In the genomic region with DNA sequence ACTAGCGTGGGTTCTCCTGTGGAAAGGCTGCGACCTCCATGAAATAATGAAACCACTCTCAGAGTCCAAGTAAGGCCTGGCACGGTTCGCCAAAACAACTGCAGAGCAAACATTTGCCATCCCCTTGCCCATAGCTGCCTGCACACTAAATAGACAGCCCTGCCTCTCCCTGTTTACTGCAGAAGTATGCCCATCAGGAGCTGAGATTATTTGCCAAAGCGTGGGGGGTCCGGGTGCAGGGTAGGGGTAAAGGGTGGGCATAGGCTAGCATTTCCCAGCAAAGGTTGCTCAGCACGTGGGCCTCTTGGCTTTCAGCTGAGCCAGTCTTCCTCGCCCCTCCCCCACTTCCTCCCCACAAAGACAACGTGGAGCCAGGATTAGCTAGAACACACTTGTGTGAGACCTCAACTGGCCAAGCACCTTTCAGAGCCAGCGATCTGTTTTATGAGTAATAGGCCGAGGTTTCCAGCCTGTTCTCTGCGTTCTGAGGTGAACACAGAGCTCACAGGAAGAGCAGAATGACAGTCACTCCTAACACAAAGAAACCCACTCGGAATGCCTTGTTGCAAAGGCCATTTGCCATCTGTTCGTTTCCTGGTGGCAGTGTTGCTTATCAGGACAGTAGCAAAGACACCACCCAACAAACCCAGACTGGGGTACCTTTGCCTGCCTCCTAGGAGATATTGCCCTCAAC, we compare ENCODE assay signal across 9 mouse cellular contexts. TPM values are rescaled to one million over a fixed set of nuclear protein-coding genes. Genes with fewer than 3 reads are reported as not detected.
DNase-seq lines count a peak whose midpoint lies in the region; ATAC-seq and TF ChIP-seq lines count a peak whose summit lies in the region.
"Had no signal": no experiment of that assay in that cellular context is flagged by ENCODE, and none has a peak within 500 bp of the region (broad histone marks: within the 10 kb centered on the region; RNA-seq: fewer than 3 reads in every experiment).

No protein-coding gene starts in this region.

- H3K9ac ChIP-seq in intestine, embryonic 14.5 days (ENCODE audit: low read length) = 0 out of 2 replicates have a peak overlapping the region, but pooled peaks have one; percentile 20
- H3K9ac ChIP-seq: embryonic facial prominence, embryonic 15.5 days had no signal

- H3K4me3 ChIP-seq in cortical plate, adult 2 months (ENCODE audit: insufficient read depth, low read length) = no peak overlapping the region
- H3K4me3 ChIP-seq in intestine, embryonic 14.5 days (ENCODE audit: low read depth, low read length) = no peak overlapping the region
- peak overlapping the region; percentile 5; the same call in 1 of the 2 replicates for H3K4me3 ChIP-seq in limb, embryonic 10.5 days
- H3K4me3 ChIP-seq: embryonic facial prominence, embryonic 15.5 days had no signal

- peak overlapping the region; percentile 20; the same call in 1 of the 2 replicates for H3K4me2 ChIP-seq in intestine, embryonic 14.5 days (ENCODE audit: low read length)
- H3K4me2 ChIP-seq: embryonic facial prominence, embryonic 15.5 days had no signal

- no peaks in the 10 kb centered on the region for H3K36me3 ChIP-seq in intestine, embryonic 14.5 days (ENCODE audit: control insufficient read depth, insufficient read depth, low read length)
- H3K36me3 ChIP-seq in limb, embryonic 10.5 days = no peaks in the 10 kb centered on the region
- H3K36me3 ChIP-seq: embryonic facial prominence, embryonic 15.5 days had no signal

- H3K4me1 ChIP-seq in cortical plate, adult 2 months (ENCODE audit: control insufficient read depth, insufficient read depth, low read length) = no peaks in the 10 kb centered on the region; the same call in 1 of the 2 replicates
- peaks cover 17% of the 10 kb centered on the region for H3K4me1 ChIP-seq in intestine, embryonic 14.5 days (replicated peaks; ENCODE audit: control insufficient read depth, insufficient read depth, low read length)
- H3K4me1 ChIP-seq in limb, embryonic 10.5 days = peaks cover 32% of the 10 kb centered on the region

- H3K27ac ChIP-seq in cortical plate, adult 2 months (ENCODE audit: insufficient read depth, low read length) = peak overlapping the region; percentile 28
- H3K27ac ChIP-seq in intestine, embryonic 14.5 days (ENCODE audit: low read depth) = peak overlapping the region; percentile 83
- H3K27ac ChIP-seq in limb, embryonic 10.5 days = peak overlapping the region; percentile 88
- H3K27ac ChIP-seq: embryonic facial prominence, embryonic 15.5 days had no signal

- peak; percentile 47 for ATAC-seq in intestine, embryonic 14.5 days (replicated peaks; ENCODE audit: low FRiP score, low TSS enrichment, low read depth)
- peak; percentile 90 for ATAC-seq in megakaryocyte-erythroid progenitor cell, adult 5-6 weeks (replicated peaks; ENCODE audit: low FRiP score, low TSS enrichment, poor library complexity, severe bottlenecking)

- H3K9me3 ChIP-seq in intestine, embryonic 14.5 days (ENCODE audit: control insufficient read depth, low read length) = no peaks in the 10 kb centered on the region
- H3K9me3 ChIP-seq in limb, embryonic 10.5 days (replicated peaks) = no peaks in the 10 kb centered on the region
- H3K9me3 ChIP-seq: embryonic facial prominence, embryonic 15.5 days had no signal

- intact Hi-C loops in gastrocnemius, postnatal 36 days (cut with DNase I) = loop anchor here (5.0 kb wide), 1 partner anchor 62 kb away; no protein-coding TSS in a partner anchor

- H3K27me3 ChIP-seq in intestine, embryonic 14.5 days (replicated peaks; ENCODE audit: control insufficient read depth, insufficient read depth, low read length) = no peaks in the 10 kb centered on the region
- H3K27me3 ChIP-seq in limb, embryonic 10.5 days (ENCODE audit: low read depth, poor library complexity, severe bottlenecking) = peaks cover 5% of the 10 kb centered on the region; the same call in 1 of the 2 replicates
- H3K27me3 ChIP-seq: embryonic facial prominence, embryonic 15.5 days had no signal

- TF ChIP-seq CTCF in cortical plate, adult 2 months (IDR thresholded peaks at IDR 0.05; ENCODE audit: extremely low read depth, insufficient read depth, low read length) = no peak

- WGBS in intestine, embryonic 14.5 days = 46% methylated on average over 14 of the region's 14 CpGs
- 51% methylated on average over 14 of the region's 14 CpGs for WGBS in limb, embryonic 10.5 days

- peak; percentile 74 for DNase-seq in adrenal gland, postnatal 10 days
- peak; percentile 71 to 73 for DNase-seq in gastrocnemius, postnatal 36 days
- DNase-seq in intestine, embryonic 14.5 days (ENCODE audit: low spot score) = peak; percentile 71
- DNase-seq in limb, embryonic 10.5 days (ENCODE audit: low spot score) = peak; percentile 70
- peak; percentile 74 for DNase-seq in skeletal muscle tissue, adult 2 months (ENCODE audit: low read depth, low spot score)
- no peak for DNase-seq in MN1 (ENCODE audit: low spot score)

- no peak for TF ChIP-seq POLR2A in cortical plate, adult 2 months (IDR thresholded peaks at IDR 0.05; ENCODE audit: extremely low read depth, insufficient read depth, low read length)

RNA-seq across cellular contexts. Expression of a gene that starts 55.6 kb away (rescaled TPM):
- 10 to 100 TPM; 15.7 to 17.4 TPM for total RNA-seq in adrenal gland, postnatal 10 days (2021)
- 7.8 and 8.0 TPM in 2 replicates for polyA plus RNA-seq in cortical plate, adult 2 months (2012; rRNA removed)
- total RNA-seq in gastrocnemius, postnatal 36 days (2021) = 10 to 100 TPM; 61.9 to 66.6 TPM
- polyA plus RNA-seq in intestine, embryonic 14.5 days (2014; fragmentation: Nextera tagmentation; extraction: Ambion mirVana) = 6.1 and 7.0 TPM in 2 replicates
- 4.8 and 6.1 TPM in 2 replicates for polyA plus RNA-seq in limb, embryonic 10.5 days (2016; fragmentation: Nextera tagmentation; extraction: Ambion mirVana)
- total RNA-seq in megakaryocyte-erythroid progenitor cell, adult 5-6 weeks (2014; fragmentation: Nextera tagmentation) = 9.7 and 16.2 TPM in 2 replicates
- total RNA-seq in megakaryocyte-erythroid progenitor cell, adult 5-6 weeks (2017) = 17.3 and 18.7 TPM in 2 replicates

Comparison
In these comparisons a context has a peak if more than half of its experiments do, and no peak if none do; other contexts are left out.
1. H3K27ac ChIP-seq: peak in every context shown above with its lines; median percentile 88 in limb, embryonic 10.5 days; 83 in intestine, embryonic 14.5 days; 28 in cortical plate, adult 2 months.